Mouse (Mus musculus): ENCODE results near the gene Des. TPM values are rescaled to one million over a fixed set of nuclear protein-coding genes. Genes with fewer than 3 reads are reported as not detected.

Gene Des
- polyA plus RNA-seq, 1 experiment from 2014 or later: 480 TPM

Other genes starting within 250 kb of the Des start
- 7.5 and 8.8 TPM in 2 replicates for gene Nhej1, start 235.1 kb upstream of the Des start, polyA plus RNA-seq (2015; fragmentation: Nextera tagmentation; extraction: Ambion mirVana)
- gene Slc23a3, start 226.4 kb upstream of the Des start, polyA plus RNA-seq (2015; fragmentation: Nextera tagmentation; extraction: Ambion mirVana): 1.1 TPM in 2 replicates
- gene Cnppd1, start 217.6 kb upstream of the Des start, polyA plus RNA-seq (2015; fragmentation: Nextera tagmentation; extraction: Ambion mirVana): 39.2 and 40.9 TPM in 2 replicates
- 33.9 TPM in 2 replicates for gene Retreg2, start 217.6 kb upstream of the Des start, polyA plus RNA-seq (2015; fragmentation: Nextera tagmentation; extraction: Ambion mirVana)
- gene Zfand2b, start 191.7 kb upstream of the Des start, polyA plus RNA-seq (2015; fragmentation: Nextera tagmentation; extraction: Ambion mirVana): 30.4 and 31.7 TPM in 2 replicates
- 15.2 and 16.1 TPM in 2 replicates for gene Abcb6, start 179.9 kb upstream of the Des start, polyA plus RNA-seq (2015; fragmentation: Nextera tagmentation; extraction: Ambion mirVana)
- 22.8 and 32.0 TPM in 2 replicates for gene Ankzf1, start 168.2 kb upstream of the Des start, polyA plus RNA-seq (2015; fragmentation: Nextera tagmentation; extraction: Ambion mirVana)
- 31.7 and 34.9 TPM in 2 replicates for gene Atg9a, start 168.1 kb upstream of the Des start, polyA plus RNA-seq (2015; fragmentation: Nextera tagmentation; extraction: Ambion mirVana)
- 7.7 and 8.8 TPM in 2 replicates for gene Glb1l, start 149.5 kb upstream of the Des start, polyA plus RNA-seq (2015; fragmentation: Nextera tagmentation; extraction: Ambion mirVana)
- gene Stk16, start 149.5 kb upstream of the Des start, polyA plus RNA-seq (2015; fragmentation: Nextera tagmentation; extraction: Ambion mirVana): 96.5 and 102 TPM in 2 replicates
- 63.3 and 81.2 TPM in 2 replicates for gene Tuba4a, start 140.5 kb upstream of the Des start, polyA plus RNA-seq (2015; fragmentation: Nextera tagmentation; extraction: Ambion mirVana)
- 0.24 TPM in 1 of 2 replicates, not detected in the other for gene A630095N17Rik, start 128.2 kb upstream of the Des start, polyA plus RNA-seq (2015; fragmentation: Nextera tagmentation; extraction: Ambion mirVana)
- gene Dnajb2, start 123.9 kb upstream of the Des start, polyA plus RNA-seq (2015; fragmentation: Nextera tagmentation; extraction: Ambion mirVana): 45.6 and 46.0 TPM in 2 replicates
- 0.44 and 0.62 TPM in 2 replicates for gene Ptprn, start 95.8 kb upstream of the Des start, polyA plus RNA-seq (2015; fragmentation: Nextera tagmentation; extraction: Ambion mirVana)
- gene Resp18, start 81.9 kb upstream of the Des start, polyA plus RNA-seq (2015; fragmentation: Nextera tagmentation; extraction: Ambion mirVana): 0.76 TPM in 1 of 2 replicates, not detected in the other
- gene Dnpep, start 42.3 kb upstream of the Des start, polyA plus RNA-seq (2015; fragmentation: Nextera tagmentation; extraction: Ambion mirVana): 129 and 131 TPM in 2 replicates
- 41.1 and 46.4 TPM in 2 replicates for gene Speg, start 15.0 kb downstream of the Des start, polyA plus RNA-seq (2015; fragmentation: Nextera tagmentation; extraction: Ambion mirVana)
- 72.6 and 85.3 TPM in 2 replicates for gene Gmppa, start 75.6 kb downstream of the Des start, polyA plus RNA-seq (2015; fragmentation: Nextera tagmentation; extraction: Ambion mirVana)
- gene Asic4, start 90.1 kb downstream of the Des start, polyA plus RNA-seq (2015; fragmentation: Nextera tagmentation; extraction: Ambion mirVana): 0.08 and 0.27 TPM in 2 replicates
- gene Chpf, start 119.0 kb downstream of the Des start, polyA plus RNA-seq (2015; fragmentation: Nextera tagmentation; extraction: Ambion mirVana): 23.9 and 27.0 TPM in 2 replicates
- gene Tmem198, start 119.2 kb downstream of the Des start, polyA plus RNA-seq (2015; fragmentation: Nextera tagmentation; extraction: Ambion mirVana): 0.60 and 0.69 TPM in 2 replicates
- gene Obsl1, start 146.1 kb downstream of the Des start, polyA plus RNA-seq (2015; fragmentation: Nextera tagmentation; extraction: Ambion mirVana): 83.9 and 94.2 TPM in 2 replicates
- gene Inha, start 146.7 kb downstream of the Des start, polyA plus RNA-seq (2015; fragmentation: Nextera tagmentation; extraction: Ambion mirVana): 4.1 and 5.5 TPM in 2 replicates
- gene Stk11ip, start 161.2 kb downstream of the Des start, polyA plus RNA-seq (2015; fragmentation: Nextera tagmentation; extraction: Ambion mirVana): 14.3 and 14.7 TPM in 2 replicates
- gene Slc4a3, start 185.9 kb downstream of the Des start, polyA plus RNA-seq (2015; fragmentation: Nextera tagmentation; extraction: Ambion mirVana): 33.3 and 36.6 TPM in 2 replicates